ENCODE assay signal across 8 mouse cellular contexts in the genomic region with DNA sequence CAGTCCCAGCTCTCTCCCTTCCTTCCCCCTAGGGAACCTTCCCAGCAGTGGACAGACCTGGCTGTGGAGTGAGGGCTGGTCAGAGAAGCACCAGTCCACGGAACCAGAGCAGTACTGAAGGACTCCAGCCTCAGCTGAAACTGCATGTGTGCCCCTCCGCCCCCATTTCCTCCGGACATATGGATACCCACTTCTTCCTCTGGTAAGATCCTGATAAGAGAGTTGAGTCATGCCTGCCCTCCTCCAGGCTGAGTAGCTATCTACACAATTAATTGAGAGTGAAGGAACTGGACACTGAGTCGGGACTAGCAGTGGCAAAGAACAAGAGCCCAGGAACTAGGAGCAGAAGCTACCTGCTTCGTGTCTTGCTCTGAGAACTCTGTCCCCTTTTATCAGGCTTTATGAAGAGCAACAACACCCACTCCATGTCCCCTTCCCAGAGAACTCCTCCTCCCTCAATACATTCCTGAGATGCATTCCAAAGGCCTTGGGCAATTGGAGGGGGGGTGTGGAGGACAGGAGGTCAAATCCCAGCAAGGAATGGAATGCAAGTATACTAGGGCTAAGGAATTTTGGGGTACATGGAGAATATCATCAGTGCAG. TPM values are rescaled to one million over a fixed set of nuclear protein-coding genes. Genes with fewer than 3 reads are reported as not detected.
DNase-seq lines count a peak whose midpoint lies in the region; ATAC-seq and TF ChIP-seq lines count a peak whose summit lies in the region.

No protein-coding gene starts in this region.

- H3K27ac ChIP-seq in left cerebral cortex, adult 2 months = peak overlapping the region; percentile 40
- peak overlapping the region; percentile 90 for H3K27ac ChIP-seq in intestine, embryonic 15.5 days
- peak overlapping the region; percentile 99 for H3K27ac ChIP-seq in lung, embryonic 14.5 days (ENCODE audit: low read depth)

- no peak for ATAC-seq in intestine, embryonic 15.5 days
- peak; percentile 45 for ATAC-seq in lung, embryonic 14.5 days (ENCODE audit: insufficient read depth)
- no peak for ATAC-seq in frontal cortex, adult (ENCODE audit: low TSS enrichment)

- peaks cover 38% of the 10 kb centered on the region for H3K36me3 ChIP-seq in intestine, embryonic 15.5 days
- peaks cover 37% of the 10 kb centered on the region for H3K36me3 ChIP-seq in lung, embryonic 14.5 days (ENCODE audit: insufficient read depth)

- H3K27me3 ChIP-seq in intestine, embryonic 15.5 days (replicated peaks) = no peaks in the 10 kb centered on the region
- H3K27me3 ChIP-seq in lung, embryonic 14.5 days (ENCODE audit: insufficient read depth, low read length) = no peaks in the 10 kb centered on the region

- TF ChIP-seq CTCF in left cerebral cortex, adult 2 months (IDR thresholded peaks at IDR 0.05) = no peak
- no peak for TF ChIP-seq CTCF in lung, embryonic 14.5 days (IDR thresholded peaks at IDR 0.05; ENCODE audit: low read depth)

- peaks cover 41% of the 10 kb centered on the region for H3K4me1 ChIP-seq in intestine, embryonic 15.5 days (replicated peaks)
- peaks cover 35% of the 10 kb centered on the region for H3K4me1 ChIP-seq in lung, embryonic 14.5 days (ENCODE audit: insufficient read depth)

- DNase-seq in left cerebral cortex, adult 2 months (ENCODE audit: extremely low spot score in 1 of 2, low spot score in 2 of 2) = no peak
- no peak for DNase-seq in left cerebral cortex, postnatal 25 days (ENCODE audit: low spot score in 2 of 2)
- peak; percentile 75 for DNase-seq in embryo, embryonic 10.5 days (ENCODE audit: low spot score)
- DNase-seq in lung, embryonic 14.5 days = peak; percentile 84
- no peak for DNase-seq in frontal cortex, postnatal 10 days (ENCODE audit: low spot score in 2 of 2)
- no peak for DNase-seq in cerebellum, adult 18-20 months

- H3K4me3 ChIP-seq in left cerebral cortex, adult 2 months = no peak overlapping the region
- H3K4me3 ChIP-seq in intestine, embryonic 15.5 days (replicated peaks) = peak overlapping the region; percentile 24
- H3K4me3 ChIP-seq in lung, embryonic 14.5 days (ENCODE audit: low read depth, low read length) = peak overlapping the region; percentile 85

- 21% methylated on average over 5 of the region's 5 CpGs for WGBS in intestine, embryonic 15.5 days
- 2% methylated on average over 5 of the region's 5 CpGs for WGBS in lung, embryonic 14.5 days

- intact Hi-C loops in left cerebral cortex, adult 2 months (cut with DNase I) = no loop called here
- intact Hi-C loops in left cerebral cortex, postnatal 25 days (cut with DNase I) = no loop called here

- H3K9me3 ChIP-seq in intestine, embryonic 15.5 days = no peaks in the 10 kb centered on the region
- H3K9me3 ChIP-seq in lung, embryonic 14.5 days (ENCODE audit: low read depth, low read length) = no peaks in the 10 kb centered on the region

- H3K4me2 ChIP-seq in intestine, embryonic 15.5 days (replicated peaks) = peak overlapping the region; percentile 76
- peak overlapping the region; percentile 92 for H3K4me2 ChIP-seq in lung, embryonic 14.5 days

- H3K9ac ChIP-seq in intestine, embryonic 15.5 days = peak overlapping the region; percentile 41; the same call in 1 of the 2 replicates
- peak overlapping the region; percentile 60 for H3K9ac ChIP-seq in lung, embryonic 14.5 days

RNA-seq across cellular contexts. Expression of gene Creb3, which starts 4.0 kb away (rescaled TPM):
- 10 to 100 TPM; 74.6 to 77.9 TPM for total RNA-seq in left cerebral cortex, adult 2 months (2021)
- 10 to 100 TPM; 77.0 to 77.3 TPM for total RNA-seq in left cerebral cortex, postnatal 25 days (2021)
- polyA plus RNA-seq in intestine, embryonic 15.5 days (2015; fragmentation: Nextera tagmentation; extraction: Ambion mirVana) = 62.7 and 69.5 TPM in 2 replicates
- 47.2 and 52.8 TPM in 2 replicates for polyA plus RNA-seq in lung, embryonic 14.5 days (2014; fragmentation: Nextera tagmentation; extraction: Ambion mirVana)

RNA-seq across cellular contexts. Expression of gene Tln1, which starts 4.4 kb away (rescaled TPM):
- 10 to 100 TPM; 50.7 to 52.2 TPM for total RNA-seq in left cerebral cortex, adult 2 months (2021)
- total RNA-seq in left cerebral cortex, postnatal 25 days (2021) = 10 to 100 TPM; 51.7 to 53.4 TPM
- 61.4 and 61.9 TPM in 2 replicates for polyA plus RNA-seq in intestine, embryonic 15.5 days (2015; fragmentation: Nextera tagmentation; extraction: Ambion mirVana)
- 84.9 and 93.8 TPM in 2 replicates for polyA plus RNA-seq in lung, embryonic 14.5 days (2014; fragmentation: Nextera tagmentation; extraction: Ambion mirVana)

RNA-seq across cellular contexts. Expression of gene Rgp1, which starts 20.4 kb away (rescaled TPM):
- total RNA-seq in left cerebral cortex, adult 2 months (2021) = 10 to 100 TPM; 49.6 to 55.4 TPM
- total RNA-seq in left cerebral cortex, postnatal 25 days (2021) = 10 to 100 TPM; 44.3 to 46.7 TPM
- 20.9 and 23.3 TPM in 2 replicates for polyA plus RNA-seq in intestine, embryonic 15.5 days (2015; fragmentation: Nextera tagmentation; extraction: Ambion mirVana)
- 28.2 and 31.9 TPM in 2 replicates for polyA plus RNA-seq in lung, embryonic 14.5 days (2014; fragmentation: Nextera tagmentation; extraction: Ambion mirVana)

RNA-seq across cellular contexts. Expression of gene Gba2, which starts 20.5 kb away (rescaled TPM):
- 10 to 100 TPM; 69.2 to 70.6 TPM for total RNA-seq in left cerebral cortex, adult 2 months (2021)
- 10 to 100 TPM; 65.9 to 69.4 TPM for total RNA-seq in left cerebral cortex, postnatal 25 days (2021)
- 13.7 and 15.4 TPM in 2 replicates for polyA plus RNA-seq in intestine, embryonic 15.5 days (2015; fragmentation: Nextera tagmentation; extraction: Ambion mirVana)
- 18.6 and 19.3 TPM in 2 replicates for polyA plus RNA-seq in lung, embryonic 14.5 days (2014; fragmentation: Nextera tagmentation; extraction: Ambion mirVana)

RNA-seq across cellular contexts. Expression of gene Msmp, which starts 26.2 kb away (rescaled TPM):
- total RNA-seq in left cerebral cortex, adult 2 months (2021) = not detected
- under 1 TPM in 1 of 2 experiments, not detected in 1; 0.50 TPM for total RNA-seq in left cerebral cortex, postnatal 25 days (2021)
- polyA plus RNA-seq in intestine, embryonic 15.5 days (2015; fragmentation: Nextera tagmentation; extraction: Ambion mirVana) = 0.75 TPM in 1 of 2 replicates, not detected in the other
- polyA plus RNA-seq in lung, embryonic 14.5 days (2014; fragmentation: Nextera tagmentation; extraction: Ambion mirVana) = not detected in 2 replicates

Comparison
In these comparisons a context has a peak if more than half of its experiments do, and no peak if none do; other contexts are left out.
1. DNase-seq: peak in embryo, embryonic 10.5 days (single experiment) and lung, embryonic 14.5 days (single experiment); none in left cerebral cortex, adult 2 months (0 of 2), left cerebral cortex, postnatal 25 days (0 of 2), frontal cortex, postnatal 10 days (0 of 2) and cerebellum, adult 18-20 months (0 of 2).
2. H3K27ac ChIP-seq: peak in every context shown above with its lines; median percentile 99 in lung, embryonic 14.5 days; 90 in intestine, embryonic 15.5 days; 40 in left cerebral cortex, adult 2 months.